Mouse (Mus musculus) thymus, postnatal 4 days (tissue): Measurements from ENCODE around the gene Sh3bgr.

Experiments used
- DNase-seq: peaks from one replicate; pipeline ENCODE4 v3.0.0; 2021

Sh3bgr gene

DNA sequence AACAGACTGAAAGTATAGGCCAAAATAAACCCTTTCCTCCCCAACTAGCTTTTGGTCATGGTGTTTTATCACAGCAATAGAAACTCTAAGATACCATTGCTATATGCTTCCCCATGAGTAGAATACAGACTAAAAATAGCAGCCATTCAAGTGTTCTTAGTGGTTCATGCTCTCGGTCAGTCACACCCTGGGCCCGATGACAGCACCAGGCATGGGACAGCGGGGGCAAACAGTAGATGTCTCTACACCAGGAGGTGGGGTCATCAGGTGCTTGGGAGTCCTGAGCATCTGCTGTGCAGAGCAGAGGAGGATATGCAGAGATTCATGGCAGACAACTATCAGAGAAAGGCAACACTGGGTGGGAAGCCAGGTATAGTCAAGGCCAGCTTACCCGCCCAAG lies 12.8 kb downstream of the Sh3bgr start:
- no peak for DNase-seq

DNA sequence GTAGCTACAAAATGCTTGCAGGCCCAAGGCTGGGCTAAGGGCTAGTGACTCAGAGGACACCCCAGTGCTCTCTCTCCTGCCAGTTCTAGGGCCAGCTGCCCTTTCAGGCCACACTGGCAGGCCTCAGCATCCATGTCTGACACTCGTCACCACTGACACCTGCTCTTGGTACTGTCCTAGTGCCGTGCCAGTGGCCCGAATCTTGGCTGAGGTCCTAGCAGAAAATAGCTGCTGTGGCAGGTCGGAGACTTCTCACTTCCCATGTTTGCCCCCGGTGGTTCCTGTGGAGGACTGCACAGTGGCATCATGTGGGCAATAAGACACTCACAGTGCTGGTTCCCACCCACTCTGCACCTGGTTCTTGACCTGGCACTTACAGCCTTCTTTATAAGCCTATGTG lies 21.2 kb downstream of the Sh3bgr start:
- DNase-seq: no peak

DNA sequence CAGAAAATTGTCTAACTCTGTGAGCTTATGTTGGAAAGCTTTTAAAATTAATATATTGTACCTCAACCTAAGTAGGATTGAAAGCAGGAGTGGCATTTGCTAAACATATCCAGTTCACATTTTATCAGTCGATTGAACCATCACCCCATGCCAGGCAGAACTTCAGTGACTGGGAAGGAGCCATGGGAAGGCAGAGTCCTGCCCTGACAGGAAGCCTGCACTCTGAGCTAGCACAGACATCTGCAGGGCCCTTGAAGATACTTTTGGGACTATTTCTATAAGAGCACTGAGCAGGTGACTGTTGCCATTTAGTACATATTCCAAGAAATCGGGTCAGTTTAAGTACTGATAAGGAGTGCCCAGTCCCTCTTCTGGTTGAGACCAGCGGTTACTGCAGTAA lies 21.7 kb downstream of the Sh3bgr start:
- DNase-seq: no peak

DNA sequence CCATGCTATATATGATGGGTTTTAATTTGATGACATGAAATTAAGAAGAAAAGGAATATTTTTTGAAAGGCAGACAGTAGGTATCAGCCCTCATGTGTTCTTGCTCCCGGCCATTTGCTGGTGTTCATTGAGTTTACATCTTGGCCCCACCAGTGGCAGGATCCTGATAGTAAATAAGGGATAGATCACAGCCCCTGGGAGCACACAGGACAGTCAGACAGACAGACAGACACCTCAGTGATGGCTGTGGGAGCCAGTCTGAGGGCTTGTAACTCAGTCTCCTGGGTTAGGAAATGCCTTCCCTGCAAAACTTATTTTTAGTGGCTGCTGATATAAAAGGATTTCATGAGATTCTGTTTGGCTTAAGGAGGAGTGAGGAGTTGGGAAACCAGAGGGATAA lies 22.2 kb downstream of the Sh3bgr start:
- no peak for DNase-seq

DNA sequence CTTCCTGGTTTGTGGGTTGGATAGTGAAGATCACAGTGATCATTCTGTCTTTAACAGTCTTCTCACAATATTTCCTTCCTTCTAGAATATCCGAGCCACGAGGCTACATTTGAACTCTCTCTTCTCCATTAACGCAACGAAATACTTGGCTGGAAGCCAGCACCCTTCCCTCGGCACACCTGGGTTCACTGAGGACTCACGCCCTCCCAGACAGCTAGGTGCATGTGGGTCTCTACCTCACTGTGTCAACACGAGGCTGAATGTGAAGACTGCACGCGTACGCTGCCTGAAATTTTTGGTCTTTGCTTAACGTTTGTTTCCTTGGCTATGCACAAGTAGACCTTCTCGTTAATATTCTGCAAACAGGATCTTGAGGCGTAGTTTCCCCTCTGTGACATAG lies 28.2 kb downstream of the Sh3bgr start:
- no peak for DNase-seq

DNA sequence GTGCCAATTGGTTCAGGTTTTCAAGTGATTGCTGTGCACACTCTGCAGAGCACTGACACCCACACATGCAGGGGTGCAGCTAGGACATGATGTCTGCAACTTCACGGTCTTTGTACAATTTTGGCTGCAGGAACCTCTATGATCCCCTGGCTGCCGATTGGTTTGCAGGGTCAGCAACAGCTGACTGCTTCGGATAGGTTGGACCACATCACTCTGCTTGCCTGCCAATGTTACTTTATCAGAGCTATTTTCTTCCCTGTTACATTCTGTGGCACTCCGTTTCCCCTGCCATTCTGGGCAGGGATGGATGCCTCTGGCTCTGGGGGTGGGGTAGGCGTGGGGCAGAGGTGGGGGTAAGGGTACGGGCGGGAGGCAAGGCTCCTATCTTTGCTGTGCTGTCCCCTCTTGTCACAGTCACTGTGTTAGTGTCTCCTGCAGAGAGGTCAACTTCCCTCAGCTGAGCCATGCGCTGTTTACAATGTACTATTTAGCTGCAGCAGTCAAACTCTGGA lies 28.9 kb downstream of the Sh3bgr start:
- DNase-seq: no peak

DNA sequence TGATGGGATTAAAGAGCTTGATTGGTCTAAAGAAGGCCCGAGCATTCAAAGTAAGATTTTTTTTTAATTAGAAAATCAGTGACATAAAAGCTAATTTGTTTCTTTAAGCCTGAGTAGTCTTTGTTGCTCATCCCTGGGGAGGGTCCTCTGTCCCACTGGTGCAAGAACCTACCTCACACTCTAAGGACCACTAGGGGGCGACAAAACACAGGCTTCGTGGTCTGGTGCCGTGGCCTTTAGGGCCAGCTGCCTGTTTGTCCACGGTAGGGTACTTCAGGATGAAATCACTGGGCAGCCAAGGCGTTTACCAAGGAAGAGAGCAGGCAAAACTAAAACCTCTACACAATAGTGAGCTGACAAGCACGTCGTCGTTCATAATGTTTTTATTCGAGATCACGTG lies 30.2 kb downstream of the Sh3bgr start:
- DNase-seq: peak; percentile 83

DNA sequence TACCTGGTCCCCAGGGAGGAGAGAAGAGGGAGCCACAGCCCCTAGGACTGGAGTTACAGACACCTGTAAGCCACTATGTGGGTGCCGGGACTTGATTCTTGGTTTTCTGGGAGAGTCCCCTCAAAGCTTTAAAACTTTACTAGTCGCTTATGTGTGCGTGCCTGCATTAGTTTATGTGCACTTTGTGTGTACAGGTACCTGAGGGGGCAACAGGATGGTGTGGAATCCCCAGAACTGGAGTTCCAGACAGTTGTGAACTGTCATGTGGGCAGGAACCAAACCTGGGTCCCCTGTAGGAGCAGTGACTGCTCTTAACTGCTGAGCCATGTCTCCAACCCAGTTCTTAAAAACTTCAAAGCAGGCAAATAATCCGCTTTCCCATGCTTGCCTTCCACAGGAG lies 31.0 kb downstream of the Sh3bgr start:
- no peak for DNase-seq

DNA sequence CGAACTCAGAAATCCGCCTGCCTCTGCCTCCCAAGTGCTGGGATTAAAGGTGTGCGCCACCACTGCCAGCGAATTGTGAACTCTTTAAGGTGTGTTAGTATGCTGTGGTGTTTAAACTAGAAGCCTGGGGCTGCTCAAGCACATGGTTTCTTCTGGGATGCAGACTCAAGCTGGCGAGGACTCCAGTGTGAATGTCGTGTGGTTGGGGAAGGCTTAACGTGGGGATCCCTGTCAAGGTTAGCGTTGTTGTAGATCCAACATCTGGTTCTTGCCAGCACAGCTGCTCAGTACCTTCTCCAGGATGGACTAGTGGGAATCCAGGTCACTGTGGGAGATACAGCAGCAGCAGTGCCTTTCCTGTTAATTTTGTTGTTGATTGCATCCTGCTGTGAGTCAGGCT lies 31.7 kb downstream of the Sh3bgr start:
- DNase-seq: no peak

DNA sequence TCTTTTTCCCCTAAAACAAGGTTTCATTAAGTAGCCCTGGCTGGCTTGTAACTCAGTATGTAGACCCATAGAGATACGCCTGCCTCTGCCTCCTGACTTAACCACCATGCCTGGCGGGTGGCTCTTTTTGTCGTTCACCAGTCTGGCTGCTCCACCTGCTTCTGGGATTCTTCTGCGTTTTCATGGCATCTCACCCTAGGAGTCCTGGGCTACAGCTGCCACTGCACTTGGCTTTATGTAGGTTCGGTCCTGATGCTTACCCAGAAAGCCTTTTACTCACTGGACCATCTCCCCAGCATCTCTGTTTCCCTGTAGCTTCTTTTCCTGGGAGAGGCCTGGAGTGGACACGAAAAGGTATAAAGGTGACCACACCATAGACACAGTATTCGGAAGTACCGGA lies 33.7 kb downstream of the Sh3bgr start:
- no peak for DNase-seq

DNA sequence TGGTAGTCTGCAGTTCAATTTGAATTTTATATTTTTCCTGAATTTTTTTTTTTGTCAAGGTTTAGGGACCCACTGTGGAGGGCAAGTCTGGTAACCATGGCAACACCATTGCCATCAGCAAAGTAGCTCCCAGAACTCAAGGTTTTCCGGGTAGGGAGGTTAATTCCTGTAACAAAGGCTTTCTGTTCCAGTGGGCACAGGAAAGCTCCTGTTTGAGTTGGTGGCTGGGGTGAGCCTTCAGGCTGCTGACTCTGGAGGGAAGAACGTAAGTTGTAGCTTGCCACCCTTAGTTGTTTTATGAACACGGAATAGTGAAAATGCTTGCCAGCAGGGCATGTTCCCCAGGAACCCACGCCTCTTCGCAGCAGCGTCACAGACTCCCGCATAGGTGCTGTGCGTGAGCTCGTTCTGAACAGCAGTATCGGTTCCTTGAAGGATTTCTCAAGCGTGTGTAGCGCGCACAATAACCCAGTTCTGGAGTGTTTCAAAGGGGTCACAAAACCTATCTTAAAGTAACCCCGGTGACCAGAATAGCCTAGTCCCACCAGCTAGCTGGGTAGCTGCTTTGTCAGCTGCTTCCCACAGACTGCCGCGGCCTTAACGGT lies 35.2 kb downstream of the Sh3bgr start, which contains the start of gene B3galt5:
TSS of gene B3galt5 (plus strand) at position 436 of the 605 bp plus-strand sequence.
- no peak for DNase-seq

DNA sequence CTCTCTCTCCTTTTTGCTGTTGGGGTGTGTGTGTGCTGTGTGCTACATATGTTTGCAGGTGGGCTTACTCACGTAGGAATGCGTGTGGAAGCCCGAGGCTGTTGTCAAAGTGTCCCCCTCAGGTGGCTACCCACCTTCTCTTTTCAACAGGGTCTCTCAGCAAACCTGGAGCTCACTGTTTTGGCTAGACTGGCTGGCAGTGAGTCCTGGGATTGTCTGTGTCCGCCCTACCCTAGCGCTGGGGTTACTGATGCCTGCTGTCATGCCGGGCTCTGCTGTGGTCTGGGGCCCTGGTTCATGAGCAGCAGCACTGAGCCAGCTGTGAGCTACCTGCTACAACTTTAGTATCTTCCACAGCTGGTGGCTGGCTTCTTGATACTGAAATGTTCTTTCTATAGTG lies 44.2 kb downstream of the Sh3bgr start:
- DNase-seq: no peak

DNA sequence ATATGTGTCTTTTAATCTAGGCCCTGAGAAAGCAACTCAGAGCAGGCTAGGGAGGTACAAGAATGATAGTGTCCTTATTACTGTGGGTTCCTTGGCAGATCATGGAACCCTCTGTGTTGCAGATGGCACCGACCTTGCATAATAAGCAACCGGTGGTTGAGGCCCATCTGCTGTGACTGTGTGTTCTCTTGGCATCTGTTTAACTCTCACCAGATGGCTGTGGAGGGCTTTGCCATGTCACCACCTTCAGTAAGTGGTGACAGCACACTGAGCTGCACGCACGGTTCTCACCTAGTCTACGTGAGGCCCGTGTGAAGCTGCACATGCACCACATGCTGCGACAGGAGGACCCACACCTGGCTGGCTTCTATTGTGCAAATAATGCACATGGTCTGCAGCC lies 49.4 kb downstream of the Sh3bgr start:
- DNase-seq: no peak

DNA sequence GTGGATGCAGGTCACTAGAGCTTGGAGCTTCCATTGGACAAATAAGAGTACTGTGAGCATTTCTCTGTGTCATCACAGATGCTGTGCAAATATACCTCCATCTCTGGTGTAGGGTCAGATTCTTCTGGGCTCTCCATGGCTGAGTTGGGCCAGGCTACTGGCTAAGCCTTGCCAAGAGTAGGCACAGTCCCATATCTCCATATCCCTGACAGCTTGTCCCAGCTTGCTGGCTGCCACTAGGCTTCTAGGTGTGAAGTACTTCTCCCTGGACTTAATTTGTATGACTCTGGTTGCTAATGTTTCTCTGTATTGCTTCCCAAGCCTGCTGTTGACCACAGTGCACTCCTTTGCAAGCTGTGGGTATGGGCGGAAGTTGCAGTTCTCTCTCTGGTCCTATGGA lies 51.9 kb downstream of the Sh3bgr start:
- DNase-seq: no peak

DNA sequence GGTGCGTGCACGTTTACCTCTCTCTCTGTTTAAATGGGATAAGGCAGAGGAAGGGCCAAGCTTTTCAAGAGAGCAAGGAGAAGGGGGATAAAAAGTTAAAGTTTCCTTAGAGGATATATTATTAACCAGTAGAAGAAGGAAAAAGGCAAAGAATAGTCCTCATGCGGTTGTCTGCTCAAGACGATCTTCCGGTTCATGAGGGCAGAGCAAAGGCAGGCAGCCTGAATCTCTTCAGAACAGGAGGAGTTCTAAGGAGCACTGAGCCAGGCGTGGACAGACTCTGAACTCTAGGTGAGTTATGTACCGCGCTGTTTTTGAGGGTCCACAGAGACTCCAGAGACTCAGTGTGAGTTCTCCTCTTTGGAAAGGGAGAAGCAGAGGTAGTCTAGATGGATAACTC lies 58.2 kb downstream of the Sh3bgr start:
- no peak for DNase-seq

DNA sequence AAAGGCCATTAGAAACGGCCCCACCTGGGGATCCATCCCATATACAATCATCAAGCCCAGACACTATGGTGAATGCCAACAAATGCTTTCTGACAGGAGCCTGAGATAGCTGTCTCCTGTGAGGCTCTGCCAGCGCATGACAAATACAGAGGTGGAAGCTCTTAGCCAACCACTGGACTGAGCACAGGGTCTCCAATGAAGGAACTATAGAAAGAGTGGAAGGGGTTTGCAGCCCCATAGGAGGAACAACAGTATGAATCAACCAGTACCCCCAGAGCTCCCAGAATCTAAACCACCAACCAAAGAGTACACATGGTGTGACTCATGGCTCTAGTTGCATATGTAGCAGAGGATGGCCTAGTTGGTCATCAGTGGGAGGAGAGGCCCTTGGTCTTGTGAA lies 71.5 kb downstream of the Sh3bgr start:
- DNase-seq: no peak

DNA sequence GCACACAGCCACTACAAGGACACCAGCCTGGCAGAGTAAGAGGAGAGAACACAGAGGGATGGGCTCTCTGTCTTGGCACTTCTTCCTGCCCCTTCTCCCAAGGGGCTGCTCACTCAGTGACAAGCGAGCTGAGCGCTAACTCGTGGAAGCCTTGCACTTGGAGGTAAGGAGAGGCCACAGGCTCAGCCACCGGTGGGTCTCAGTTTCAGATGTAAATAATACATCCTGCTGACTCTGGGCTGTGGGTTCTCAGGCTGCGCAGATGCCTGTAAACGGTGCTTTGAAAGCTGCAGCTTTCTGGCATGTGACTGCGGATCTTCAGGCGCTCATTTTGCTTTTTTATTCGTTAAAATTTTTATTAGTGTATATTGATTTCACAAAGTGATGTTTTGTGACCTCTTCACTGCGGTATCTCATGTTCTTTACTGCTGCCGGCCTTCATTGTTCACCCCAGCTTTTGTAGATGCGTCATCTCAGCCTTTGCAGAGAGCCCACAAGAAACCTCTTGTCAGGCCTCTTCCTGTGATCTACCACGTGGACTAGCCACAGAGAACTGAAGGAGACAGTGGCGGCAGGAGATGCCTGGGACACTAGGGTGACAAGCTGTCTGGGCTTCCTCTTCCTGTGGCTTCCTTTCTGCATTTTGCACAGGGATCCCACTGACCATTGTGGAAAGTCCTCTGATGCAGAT lies 72.8 kb downstream of the Sh3bgr start:
- peak; percentile 59 for DNase-seq

DNA sequence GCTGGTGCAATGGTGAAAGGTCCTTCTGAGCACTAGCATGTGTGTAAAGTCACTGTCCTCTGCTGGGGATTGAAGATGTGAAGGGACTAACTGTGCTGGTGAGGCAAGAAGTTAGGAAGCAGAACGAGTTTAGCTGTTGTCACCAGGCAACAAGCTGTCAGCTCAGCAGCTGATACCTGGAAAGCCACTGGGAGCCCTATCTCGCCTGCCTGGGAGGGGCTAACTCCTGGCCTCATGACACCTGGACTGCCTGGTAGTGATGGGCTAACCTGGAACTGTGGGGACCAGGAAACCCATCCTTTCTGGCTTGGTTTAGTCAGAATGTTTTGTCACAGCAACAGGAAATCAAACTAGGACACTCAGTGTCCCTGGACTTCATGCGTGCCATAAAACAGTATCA lies 76.3 kb downstream of the Sh3bgr start:
- DNase-seq: no peak
